Mouse (Mus musculus): ENCODE data around the gene Gm8765.
"Not testable (repeated sequence)": the region's sequence is repeated elsewhere in the genome, so short reads cannot be mapped to it uniquely, and the experiment has no call there.

DNA sequence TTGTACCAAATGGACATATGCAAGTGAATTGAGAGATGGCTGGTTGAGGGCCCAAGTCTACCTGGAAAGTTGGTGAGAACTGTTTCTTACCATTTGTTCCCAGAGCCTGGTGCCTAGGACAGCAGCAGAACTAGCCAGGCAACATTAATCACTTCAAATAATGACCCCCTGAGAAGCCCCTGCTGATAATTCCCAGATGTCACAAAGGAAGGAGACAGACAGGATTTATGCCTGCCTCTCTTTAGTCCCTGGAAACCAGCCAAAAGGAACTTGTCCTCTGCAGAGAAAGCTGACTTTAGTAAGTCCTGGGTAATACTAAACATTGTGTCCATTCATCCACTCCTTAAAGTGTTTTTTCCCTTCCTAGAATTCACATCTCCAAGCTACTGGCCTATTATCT, 54.8 kb downstream of the Gm8765 start:
- not testable (repeated sequence) for TF ChIP-seq POLR2A (IDR thresholded peaks at IDR 0.05; ENCODE audit: low read depth, low read length); CTCF (conservative IDR thresholded peaks at IDR 0.05; ENCODE audit: insufficient read depth, insufficient read length, low read depth, low read length)
